Mouse (Mus musculus): ENCODE measurements around the gene Capn1. TPM values are rescaled to one million over a fixed set of nuclear protein-coding genes. Genes with fewer than 3 reads are reported as not detected.
A peak's percentile ranks its signal among the peaks of the same experiment; 100 is the strongest.

Capn1 gene
- polyA plus RNA-seq, 1 experiment from 2014 or later, result 26.0 TPM

DNA sequence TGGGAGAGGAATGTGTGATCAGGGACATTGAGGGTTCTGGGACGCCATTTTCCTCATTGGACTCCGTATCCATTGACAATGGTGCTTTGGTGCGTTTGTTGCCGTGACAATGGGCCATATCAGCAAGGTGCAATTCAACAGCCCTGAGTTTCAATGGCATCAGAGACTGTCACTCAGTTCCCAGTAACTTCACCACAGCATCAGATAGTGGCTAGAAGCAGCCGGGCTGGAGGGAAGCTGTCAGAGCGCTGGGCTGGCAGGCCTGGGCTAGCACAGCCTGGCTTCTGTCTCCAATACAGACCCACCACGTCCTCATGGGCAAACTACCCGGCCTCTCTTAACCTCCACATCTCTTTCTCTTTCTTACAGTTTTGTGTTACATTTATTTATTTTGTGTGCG lies 35.2 kb downstream of the Capn1 start:
- no peak for ATAC-seq (ENCODE audit: insufficient number of reproducible peaks, low FRiP score, low TSS enrichment, low read depth)
- H3K4me3 ChIP-seq, result no peak overlapping the region
- no peaks in the 10 kb centered on the region for H3K9me3 ChIP-seq
- H3K9ac ChIP-seq, result no peak overlapping the region
- no peaks in the 10 kb centered on the region for H3K27me3 ChIP-seq
- 88% methylated on average over 9 of the region's 9 CpGs for WGBS
- H3K27ac ChIP-seq, result no peak overlapping the region
- H3K36me3 ChIP-seq, result no peaks in the 10 kb centered on the region
- peaks cover 11% of the 10 kb centered on the region for H3K4me1 ChIP-seq
- no peak overlapping the region for H3K4me2 ChIP-seq

DNA sequence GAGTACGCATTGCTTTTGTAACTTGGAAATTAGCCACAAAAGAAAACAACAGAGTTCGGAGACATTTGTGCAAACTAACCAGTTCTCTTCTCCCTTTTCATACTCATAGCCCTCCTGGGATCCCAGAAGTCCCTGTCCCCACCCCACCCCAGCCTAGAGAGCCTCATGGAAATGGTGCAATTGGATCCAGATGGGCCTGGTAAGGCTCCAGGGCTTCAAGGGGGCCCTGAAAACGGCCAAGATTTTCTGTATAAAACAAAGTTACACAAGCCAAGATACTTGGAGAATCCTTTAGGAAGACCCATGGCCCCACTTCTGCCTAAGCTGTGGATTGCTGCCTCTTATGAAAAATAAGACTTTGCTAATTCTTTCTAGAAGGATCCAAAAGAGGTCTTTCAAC lies 38.0 kb downstream of the Capn1 start:
- 40% methylated on average over 3 of the region's 3 CpGs for WGBS
- ATAC-seq (ENCODE audit: insufficient number of reproducible peaks, low FRiP score, low TSS enrichment, low read depth), result no peak
- H3K4me1 ChIP-seq, result peaks cover 15% of the 10 kb centered on the region
- H3K27ac ChIP-seq, result peak overlapping the region; percentile 80
- H3K27me3 ChIP-seq, result no peaks in the 10 kb centered on the region
- H3K36me3 ChIP-seq, result no peaks in the 10 kb centered on the region
- H3K4me2 ChIP-seq, result no peak overlapping the region
- no peak overlapping the region for H3K4me3 ChIP-seq
- H3K9me3 ChIP-seq, result no peaks in the 10 kb centered on the region
- H3K9ac ChIP-seq, result no peak overlapping the region

DNA sequence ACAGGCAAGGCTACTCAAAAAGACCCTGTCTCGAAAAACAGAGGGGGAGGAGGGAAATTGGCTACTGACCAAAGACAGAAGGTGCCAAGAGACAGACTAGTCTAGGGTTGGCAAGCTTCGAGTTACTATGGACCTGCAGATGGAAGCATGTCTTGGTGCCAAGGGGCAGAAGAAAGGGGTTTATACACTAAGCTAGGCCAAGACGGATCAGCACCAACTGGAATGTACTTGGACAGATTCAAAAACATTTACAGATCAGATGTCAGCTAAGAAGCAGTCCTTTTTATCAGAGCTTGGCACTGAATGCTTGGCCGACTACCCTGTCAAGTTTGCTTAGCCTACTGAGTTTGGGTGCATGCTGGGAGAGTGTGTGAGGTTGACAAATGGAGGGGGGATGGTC lies 40.0 kb downstream of the Capn1 start:
- H3K9ac ChIP-seq, result no peak overlapping the region
- H3K4me2 ChIP-seq, result no peak overlapping the region
- peaks cover 15% of the 10 kb centered on the region for H3K4me1 ChIP-seq
- 0 out of 2 replicates have a peak, but pooled peaks have one; percentile 33 for ATAC-seq (ENCODE audit: insufficient number of reproducible peaks, low FRiP score, low TSS enrichment, low read depth)
- H3K36me3 ChIP-seq, result no peaks in the 10 kb centered on the region
- H3K27ac ChIP-seq, result no peak overlapping the region
- H3K4me3 ChIP-seq, result no peak overlapping the region
- 65% methylated on average over 4 of the region's 4 CpGs for WGBS
- no peaks in the 10 kb centered on the region for H3K27me3 ChIP-seq
- H3K9me3 ChIP-seq, result no peaks in the 10 kb centered on the region

DNA sequence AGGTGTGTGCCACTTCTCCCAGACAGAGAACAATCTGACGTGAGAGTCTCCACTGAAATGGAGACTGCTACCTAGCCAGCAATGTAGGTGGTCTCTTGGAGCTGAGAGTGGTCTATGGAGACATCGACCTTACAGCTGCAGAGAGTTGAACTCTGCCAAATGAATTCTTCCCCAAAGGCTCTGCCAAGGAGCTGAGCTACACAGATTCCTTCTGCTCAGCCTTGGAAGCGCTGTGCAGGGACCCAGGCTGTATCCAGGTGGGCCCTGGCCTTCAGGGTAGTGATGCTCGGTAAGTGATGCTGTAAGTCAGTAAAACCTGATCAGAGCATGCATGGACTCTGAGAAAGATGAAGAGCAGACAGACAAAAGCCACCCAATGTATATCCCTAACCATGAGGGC lies 40.6 kb downstream of the Capn1 start:
- 56% methylated on average over 4 of the region's 4 CpGs for WGBS
- Histone ChIP-seq H3K36me3 (no peaks in the 10 kb centered on the region), H3K4me1 (peaks cover 15% of the 10 kb centered on the region), H3K4me2 (no peak overlapping the region), H3K4me3 (no peak overlapping the region), H3K27me3 (no peaks in the 10 kb centered on the region), H3K27ac (no peak overlapping the region), H3K9me3 (no peaks in the 10 kb centered on the region), H3K9ac (no peak overlapping the region)
- peak; percentile 64; the same call in 1 of the 2 replicates for ATAC-seq (ENCODE audit: insufficient number of reproducible peaks, low FRiP score, low TSS enrichment, low read depth)

DNA sequence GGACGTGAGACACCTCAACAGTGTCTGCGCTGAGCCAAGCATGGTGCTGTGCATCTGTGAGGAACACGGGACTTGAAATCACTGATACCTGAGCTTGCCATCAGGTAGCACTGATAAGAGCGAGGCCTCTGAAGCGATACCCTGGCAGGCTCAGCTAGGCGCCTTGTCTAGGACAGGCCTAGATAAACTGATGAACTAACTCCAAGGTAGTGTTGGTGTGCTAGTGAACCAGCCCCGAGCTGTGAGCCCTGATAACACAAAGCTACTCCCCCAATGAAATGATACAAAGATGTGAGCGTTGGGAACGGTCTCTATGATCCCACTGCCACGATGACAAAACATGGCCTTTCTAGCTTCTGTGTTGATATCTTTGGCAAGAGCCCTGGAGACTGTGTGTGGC lies 48.0 kb downstream of the Capn1 start:
- Histone ChIP-seq H3K9ac (no peak overlapping the region), H3K36me3 (no peaks in the 10 kb centered on the region), H3K4me3 (no peak overlapping the region), H3K4me2 (no peak overlapping the region), H3K27ac (no peak overlapping the region), H3K9me3 (no peaks in the 10 kb centered on the region), H3K4me1 (peaks cover 18% of the 10 kb centered on the region), H3K27me3 (no peaks in the 10 kb centered on the region)
- WGBS, result 89% methylated on average over 10 of the region's 10 CpGs
- ATAC-seq (ENCODE audit: insufficient number of reproducible peaks, low FRiP score, low TSS enrichment, low read depth), result no peak

DNA sequence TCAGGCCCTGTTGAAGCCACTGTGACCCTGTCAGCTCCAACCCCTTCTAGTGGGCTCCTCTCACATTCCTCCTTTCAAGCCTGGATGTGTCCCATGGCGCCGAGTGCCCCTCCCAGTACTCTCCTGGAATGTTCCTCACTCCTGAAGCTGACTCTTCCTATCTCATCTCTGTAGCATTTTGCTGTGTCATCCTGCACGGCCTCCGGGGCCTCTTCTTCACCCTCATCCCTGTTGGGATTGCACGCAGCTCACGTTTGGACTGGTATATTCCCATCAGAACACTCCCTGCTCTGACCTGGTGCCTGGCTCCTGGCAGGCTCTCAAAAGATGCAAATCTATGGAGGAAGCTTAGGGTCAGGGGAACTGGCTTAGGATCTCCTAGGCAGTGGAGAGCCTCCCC lies 48.9 kb downstream of the Capn1 start:
- Histone ChIP-seq H3K4me3 (no peak overlapping the region), H3K36me3 (no peaks in the 10 kb centered on the region), H3K27ac (no peak overlapping the region), H3K4me2 (no peak overlapping the region), H3K4me1 (peaks cover 23% of the 10 kb centered on the region), H3K9ac (no peak overlapping the region), H3K27me3 (no peaks in the 10 kb centered on the region), H3K9me3 (no peaks in the 10 kb centered on the region)
- WGBS, result 53% methylated on average over 6 of the region's 6 CpGs
- no peak for ATAC-seq (ENCODE audit: insufficient number of reproducible peaks, low FRiP score, low TSS enrichment, low read depth)

DNA sequence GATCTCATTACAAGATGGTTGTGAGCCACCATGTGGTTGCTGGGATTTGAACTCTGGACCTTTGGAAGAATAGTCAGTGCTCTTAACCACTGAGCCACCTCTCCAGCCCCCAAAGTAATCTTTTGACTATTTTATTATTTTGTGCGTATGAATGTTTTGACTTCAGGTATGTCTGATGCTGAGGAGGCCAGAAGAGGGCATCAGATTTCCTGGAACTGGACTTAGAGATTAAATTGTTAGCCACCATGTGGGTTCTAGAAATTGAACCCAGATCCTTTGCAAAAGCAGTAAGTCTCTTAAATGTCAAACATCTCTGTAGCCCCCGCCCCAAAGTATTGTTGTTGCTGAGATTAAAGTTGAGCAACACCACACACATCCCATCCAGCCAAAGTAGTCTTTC lies 49.8 kb downstream of the Capn1 start:
- 86% methylated on average over 2 of the region's 2 CpGs for whole genome bisulfite sequencing

DNA sequence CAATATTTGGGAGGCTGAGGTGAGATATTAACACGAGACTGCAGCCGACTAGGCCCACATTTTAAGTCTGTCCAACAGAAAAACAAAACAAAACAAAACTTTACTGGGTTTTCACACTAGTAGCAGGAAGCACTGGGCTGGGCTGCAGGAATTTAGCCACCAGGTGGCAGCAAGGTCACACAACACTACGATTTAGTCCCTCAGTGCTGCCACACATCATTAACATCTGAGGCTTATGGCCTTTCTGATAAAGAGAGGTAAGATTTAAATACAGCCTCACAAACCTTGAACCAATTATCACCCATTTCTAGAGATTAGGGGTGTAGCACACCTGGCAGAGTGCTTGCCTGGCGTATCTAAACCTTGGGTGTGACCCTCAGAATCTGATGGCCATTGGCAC lies 50.4 kb downstream of the Capn1 start:
- Histone ChIP-seq H3K4me2 (no peak overlapping the region), H3K4me1 (peaks cover 23% of the 10 kb centered on the region), H3K9me3 (no peaks in the 10 kb centered on the region), H3K4me3 (0 out of 2 replicates have a peak overlapping the region, but pooled peaks have one; percentile 73), H3K9ac (no peak overlapping the region), H3K27me3 (no peaks in the 10 kb centered on the region), H3K36me3 (peaks cover 10% of the 10 kb centered on the region; the same call in 1 of the 2 replicates), H3K27ac (no peak overlapping the region)
- 4% methylated on average over 4 of the region's 4 CpGs for WGBS
- no peak for ATAC-seq (ENCODE audit: insufficient number of reproducible peaks, low FRiP score, low TSS enrichment, low read depth)

More for the DNA sequence above, 49.8 kb downstream of the Capn1 start:
- H3K4me2 ChIP-seq, result no peak overlapping the region
- no peak for ATAC-seq (ENCODE audit: insufficient number of reproducible peaks, low FRiP score, low TSS enrichment, low read depth)
- H3K27ac ChIP-seq, result no peak overlapping the region
- H3K27me3 ChIP-seq, result no peaks in the 10 kb centered on the region
- H3K4me1 ChIP-seq, result peaks cover 23% of the 10 kb centered on the region
- H3K4me3 ChIP-seq, result no peak overlapping the region
- H3K9me3 ChIP-seq, result no peaks in the 10 kb centered on the region
- no peak overlapping the region for H3K9ac ChIP-seq
- peaks cover 5% of the 10 kb centered on the region; the same call in 1 of the 2 replicates for H3K36me3 ChIP-seq

DNA sequence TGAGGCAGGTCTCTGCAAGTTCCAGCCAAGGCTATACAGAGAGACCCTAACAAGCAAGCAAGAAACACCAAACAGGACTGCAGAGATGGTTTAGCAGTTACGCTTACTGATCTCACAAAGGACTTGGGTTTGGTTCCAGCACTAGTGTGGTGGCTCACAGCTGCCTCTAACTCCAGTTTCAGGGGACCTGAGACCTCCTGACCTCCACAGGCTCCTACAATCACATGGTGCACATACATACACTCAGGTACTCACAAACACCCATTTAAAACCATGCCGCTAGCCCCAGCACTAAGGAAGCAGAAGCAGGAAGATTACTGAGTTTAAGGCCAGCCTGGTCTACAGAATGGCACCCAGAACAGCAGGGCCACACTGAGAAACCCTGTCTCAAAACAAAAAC lies 50.9 kb downstream of the Capn1 start:
- Histone ChIP-seq H3K9me3 (no peaks in the 10 kb centered on the region), H3K4me3 (peak overlapping the region; percentile 73), H3K4me2 (peak overlapping the region; percentile 80), H3K4me1 (peaks cover 23% of the 10 kb centered on the region), H3K27ac (0 out of 2 replicates have a peak overlapping the region, but pooled peaks have one; percentile 79), H3K36me3 (peaks cover 10% of the 10 kb centered on the region; the same call in 1 of the 2 replicates), H3K9ac (no peak overlapping the region), H3K27me3 (no peaks in the 10 kb centered on the region)
- WGBS, result 67% methylated on average over 2 of the region's 2 CpGs
- ATAC-seq (ENCODE audit: insufficient number of reproducible peaks, low FRiP score, low TSS enrichment, low read depth), result no peak

DNA sequence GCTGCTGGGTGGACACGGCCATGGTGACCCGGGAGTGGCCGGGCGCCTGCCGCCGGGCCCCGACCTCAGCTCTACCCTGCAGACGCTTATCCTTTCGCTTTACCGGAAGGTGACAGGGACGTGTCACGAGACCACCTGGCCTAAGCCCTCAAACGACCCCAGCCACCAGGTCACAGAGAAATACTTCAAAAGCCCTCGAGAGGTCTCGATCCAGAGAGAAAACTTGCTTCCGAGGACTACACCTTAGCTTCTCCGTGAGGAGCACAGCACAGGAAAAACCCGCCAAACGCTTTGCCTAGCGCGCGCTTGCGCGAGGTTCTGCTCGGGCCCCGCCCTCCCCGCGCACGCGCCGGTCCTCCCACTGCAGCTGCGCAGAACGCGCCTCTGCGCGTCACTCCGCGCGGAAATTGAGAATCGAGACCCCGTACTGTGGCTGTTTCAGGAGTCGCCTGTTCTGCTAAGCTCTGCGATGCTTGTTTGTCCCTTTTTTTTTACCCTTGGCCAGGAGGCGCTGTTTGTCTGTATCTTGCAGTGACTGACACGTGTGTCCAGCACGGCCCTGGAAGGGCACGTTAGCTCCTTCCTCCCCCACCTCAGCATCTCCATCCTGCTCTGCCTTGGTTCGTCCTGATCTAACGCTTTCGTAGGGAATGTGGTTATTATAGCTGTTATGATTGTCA lies 51.7 kb downstream of the Capn1 start, which contains the start of gene Pola2:
Gene Pola2 (minus strand): TSS at position 320 of the 680 bp plus-strand sequence.
- H3K27ac ChIP-seq, result peak within 1 kb of the TSS; percentile 79
- H3K27me3 ChIP-seq, result no peaks in the 10 kb centered on the region
- peak within 1 kb of the TSS; percentile 80 for H3K4me2 ChIP-seq
- WGBS, result under 1% methylated on average over 50 of the region's 50 CpGs
- H3K9ac ChIP-seq, result peak within 1 kb of the TSS; percentile 86
- H3K9me3 ChIP-seq, result no peaks in the 10 kb centered on the region
- peaks cover 23% of the 10 kb centered on the region for H3K4me1 ChIP-seq
- ATAC-seq (ENCODE audit: insufficient number of reproducible peaks, low FRiP score, low TSS enrichment, low read depth), result peak; percentile 75
- peak within 1 kb of the TSS; percentile 73 for H3K4me3 ChIP-seq
- H3K36me3 ChIP-seq, result peaks cover 15% of the 10 kb centered on the region

DNA sequence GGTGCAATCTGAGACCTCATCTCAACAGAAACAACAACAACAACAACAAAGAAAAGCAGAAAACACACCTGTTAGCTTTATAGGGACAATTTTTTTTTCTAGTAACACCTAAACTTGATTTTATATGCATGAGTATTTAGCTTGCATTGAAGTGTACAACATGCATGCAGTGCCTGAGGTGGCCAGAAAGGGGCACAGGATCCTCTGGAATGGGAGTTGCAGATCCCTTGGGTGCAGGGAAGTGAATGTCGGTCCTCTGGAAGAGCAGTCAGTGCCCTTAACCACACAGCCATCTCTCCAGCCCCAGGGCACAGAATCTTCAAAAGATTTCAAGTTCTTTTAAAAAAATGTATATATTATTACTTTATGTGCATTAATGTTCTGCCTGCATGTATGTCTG lies 53.0 kb downstream of the Capn1 start:
- peak overlapping the region; percentile 73 for H3K4me3 ChIP-seq
- ATAC-seq (ENCODE audit: insufficient number of reproducible peaks, low FRiP score, low TSS enrichment, low read depth), result no peak
- H3K4me2 ChIP-seq, result peak overlapping the region; percentile 80
- WGBS, result 19% methylated on average over 1 of the region's 1 CpGs
- H3K27ac ChIP-seq, result no peak overlapping the region
- no peaks in the 10 kb centered on the region for H3K27me3 ChIP-seq
- peaks cover 28% of the 10 kb centered on the region for H3K36me3 ChIP-seq
- H3K9me3 ChIP-seq, result no peaks in the 10 kb centered on the region
- peaks cover 23% of the 10 kb centered on the region for H3K4me1 ChIP-seq
- no peak overlapping the region for H3K9ac ChIP-seq

DNA sequence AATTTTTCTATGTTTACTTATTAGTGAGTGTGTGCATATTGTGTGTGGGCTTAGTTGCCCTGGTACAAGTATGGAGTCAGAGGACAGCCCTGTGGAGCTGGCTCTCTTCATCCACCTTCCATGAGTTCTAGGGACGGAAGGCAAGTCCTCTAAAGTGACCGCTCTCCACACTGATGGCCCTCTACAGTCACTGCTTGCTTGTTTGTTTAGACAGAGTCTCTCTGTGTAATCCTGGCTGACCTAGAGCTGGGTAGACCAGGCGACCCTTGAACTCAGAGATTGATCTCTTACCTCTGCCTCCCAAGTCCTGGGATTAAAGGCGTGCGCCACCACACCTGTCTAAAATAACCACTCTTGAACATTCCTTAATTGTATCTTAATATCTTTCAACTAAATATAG lies 58.3 kb downstream of the Capn1 start:
- Histone ChIP-seq H3K4me1 (peaks cover 28% of the 10 kb centered on the region), H3K9me3 (no peaks in the 10 kb centered on the region), H3K36me3 (peaks cover 63% of the 10 kb centered on the region), H3K27ac (no peak overlapping the region), H3K4me3 (no peak overlapping the region), H3K4me2 (no peak overlapping the region), H3K27me3 (no peaks in the 10 kb centered on the region), H3K9ac (no peak overlapping the region)
- ATAC-seq (ENCODE audit: insufficient number of reproducible peaks, low FRiP score, low TSS enrichment, low read depth), result no peak
- WGBS, result 88% methylated on average over 5 of the region's 5 CpGs
